Mouse (Mus musculus): Measurements from ENCODE around the gene Dnajc17.

DNA sequence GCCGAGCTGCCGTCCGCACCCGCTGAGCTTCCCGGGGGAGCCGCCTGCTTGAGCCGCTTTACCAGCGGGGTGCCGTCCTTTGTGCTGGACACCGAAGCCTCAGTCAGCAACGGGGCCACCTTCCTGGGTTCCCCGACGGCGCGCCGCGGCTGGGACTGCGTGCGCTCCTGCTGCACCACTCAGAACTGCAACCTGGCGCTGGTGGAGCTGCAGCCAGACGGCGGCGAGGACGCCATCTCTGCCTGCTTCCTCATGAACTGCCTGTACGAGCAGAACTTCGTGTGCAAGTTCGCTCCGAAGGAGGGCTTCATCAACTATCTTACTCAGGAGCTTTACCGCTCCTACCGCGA is 29.3 kb upstream of the Dnajc17 start:
- TF ChIP-seq CTCF (IDR thresholded peaks at IDR 0.05; ENCODE audit: low read depth): no peak
- no peak for TF ChIP-seq EP300 (IDR thresholded peaks at IDR 0.05; ENCODE audit: low read depth)

Measured in liver, postnatal 0 days (tissue).